In genomic region chr5:35138183-35138611, GRCm38 (mm10) we compare ENCODE assay signal across 7 mouse cellular contexts. TPM values are rescaled to one million over a fixed set of nuclear protein-coding genes. Genes with fewer than 3 reads are reported as not detected.
DNase-seq lines count a peak whose midpoint lies in the region; TF ChIP-seq lines count a peak whose summit lies in the region.

No protein-coding gene starts in this region.

- H3K4me1 ChIP-seq in MEL (ENCODE audit: control insufficient read depth in 1 of 2, insufficient read depth in 2 of 2, low read length in 2 of 2): no peaks in the 10 kb centered on the region

- no peak for TF ChIP-seq EP300 in MEL (IDR thresholded peaks at IDR 0.05; ENCODE audit: low read depth in 1 of 2, low read length in 2 of 2)

- H3K4me3 ChIP-seq in MEL (ENCODE audit: control insufficient read depth in 1 of 2, insufficient read depth in 1 of 2, low read depth in 2 of 2, low read length in 2 of 2): no peak overlapping the region

- intact Hi-C loops in left cerebral cortex, postnatal 4 days (cut with DNase I): no loop called here

- no peak overlapping the region for H3K27ac ChIP-seq in MEL (ENCODE audit: control insufficient read depth, low read depth, low read length)

- H3K9ac ChIP-seq in MEL (ENCODE audit: control insufficient read depth, low read depth, low read length, poor library complexity, severe bottlenecking): no peak overlapping the region

- no peak for TF ChIP-seq POLR2A in MEL (IDR thresholded peaks at IDR 0.05; ENCODE audit: control insufficient read depth in 1 of 2, insufficient read depth in 1 of 2, low read depth in 1 of 2, low read length in 2 of 2, poor library complexity in 1 of 2)

- no peaks in the 10 kb centered on the region for H3K27me3 ChIP-seq in MEL (ENCODE audit: control insufficient read depth in 1 of 2, insufficient read depth in 2 of 2, low read length in 2 of 2)

- peak; percentile 42 for DNase-seq in MEL (ENCODE audit: low read depth, low spot score)
- DNase-seq in adrenal gland, adult 18-20 months (ENCODE audit: low spot score in 2 of 2): peak; percentile 20 to 53
- DNase-seq in frontal cortex, adult 2 months (ENCODE audit: extremely low spot score in 1 of 2, low spot score in 1 of 2): peak; percentile 46 to 78
- DNase-seq in left cerebral cortex, postnatal 4 days: peak; percentile 85
- no peak for DNase-seq in spleen, postnatal 14 days (ENCODE audit: low spot score in 2 of 2)
- no peak for DNase-seq in urinary bladder, postnatal 10 days (ENCODE audit: low spot score)
- DNase-seq in embryo, embryonic 10.5 days (ENCODE audit: low spot score): no peak

- no peak for TF ChIP-seq CTCF in MEL (IDR thresholded peaks at IDR 0.05 in 2 of 3, conservative IDR thresholded peaks at IDR 0.05 in 1 of 3; ENCODE audit: control insufficient read depth in 1 of 3, insufficient read depth in 1 of 3, low read depth in 2 of 3, low read length in 3 of 3, poor library complexity in 1 of 3, severe bottlenecking in 1 of 3)

- H3K36me3 ChIP-seq in MEL (ENCODE audit: control insufficient read depth in 1 of 2, insufficient read depth in 2 of 2, low read length in 2 of 2): no peaks in the 10 kb centered on the region

- no peaks in the 10 kb centered on the region for H3K9me3 ChIP-seq in MEL (replicated peaks; ENCODE audit: insufficient read depth, low read length)

- no peaks in the 10 kb centered on the region for H3K79me2 ChIP-seq in MEL (ENCODE audit: control insufficient read depth, insufficient read depth, low read length, poor library complexity)

- no peak for TF ChIP-seq RAD21 in MEL (IDR thresholded peaks at IDR 0.05; ENCODE audit: low read depth, low read length)

TF ChIP-seq in MEL, 35 proteins besides CTCF, POLR2A, EP300 and RAD21:
- no peak for TF ChIP-seq TBP (IDR thresholded peaks at IDR 0.05; ENCODE audit: low read depth, low read length)
- no peak for TF ChIP-seq MAFK (IDR thresholded peaks at IDR 0.05; ENCODE audit: borderline replicate concordance, low read depth, low read length)
- TF ChIP-seq MEF2A (IDR thresholded peaks at IDR 0.05; ENCODE audit: extremely low read depth, insufficient replicate concordance, low read depth, low read length, poor library complexity, severe bottlenecking): no peak

RNA-seq across cellular contexts. Expression of gene Lrpap1, which starts 32.6 kb away (rescaled TPM):
- total RNA-seq in MEL (2012; rRNA removed): 41.6 and 45.0 TPM in 2 replicates
- polyA plus RNA-seq in MEL (2012; ENCODE audit: insufficient read depth in 1 of 2, insufficient read length in 2 of 2, low read depth in 1 of 2, low replicate concordance in 2 of 2, missing spikeins in 1 of 2): 10 to 100 TPM in 1 of 2 experiments, not detected in 1; 74.7 TPM
- total RNA-seq in adrenal gland, adult 18-20 months (2021): 100 to 1,000 TPM; 115 TPM
- polyA plus RNA-seq in frontal cortex, adult 2 months (2012; rRNA removed): 120 and 124 TPM in 2 replicates
- 10 to 100 TPM; 73.4 to 83.3 TPM for total RNA-seq in left cerebral cortex, postnatal 4 days (2021)

Comparison
In these comparisons a context has a peak if more than half of its experiments do, and no peak if none do; other contexts are left out.
1. DNase-seq: peak in MEL (single experiment), adrenal gland, adult 18-20 months (2 of 2), frontal cortex, adult 2 months (2 of 2) and left cerebral cortex, postnatal 4 days (single experiment); none in spleen, postnatal 14 days (0 of 2), urinary bladder, postnatal 10 days (single experiment) and embryo, embryonic 10.5 days (single experiment).